Mouse (Mus musculus) lung, postnatal 0 days (tissue): Measurements from ENCODE around the gene Tollip.

Source experiments
- CTCF ChIP-seq: IDR thresholded peaks from 2 replicates; pipeline ENCODE4 v1.5.1; 2016; ENCODE audit warnings: antibody characterized with exemption, mild to moderate bottlenecking
- EP300 ChIP-seq: IDR thresholded peaks from 2 replicates; pipeline ENCODE4 v1.6.1; 2016; ENCODE audit warnings: antibody characterized with exemption, mild to moderate bottlenecking, control low read depth

GRCm38 (mm10) chr7:141902269-141902729 is 16.0 kb downstream of the Tollip start:
- TF ChIP-seq CTCF = no peak
- TF ChIP-seq EP300 = no peak
